Mouse (Mus musculus) hindbrain, postnatal 0 days (tissue): Measurements from ENCODE around the gene Arl6ip5. TPM values are rescaled to one million over a fixed set of nuclear protein-coding genes. Genes with fewer than 3 reads are reported as not detected.

Experiments
- ATAC-seq: fragments of 200-750 bp; cut with Nextera tagmentation; 2 replicates; pipeline ENCODE4 v1.8.0; 2017; ENCODE audit warnings: mild to moderate bottlenecking, moderate TSS enrichment, moderate library complexity
- DNase-seq: peaks from one replicate; pipeline ENCODE4 v3.0.0-alpha.2; 2015; ENCODE audit warnings: low spot score
- H3K27ac ChIP-seq: fragments of 300-500 bp; sonication (generic); 2 replicates; pipeline ENCODE4 v1.5.1; 2014; ENCODE audit warnings: mild to moderate bottlenecking
- H3K27me3 ChIP-seq: fragments of 300-500 bp; sonication (generic); 2 replicates; pipeline ENCODE4 v1.6.1; 2014; ENCODE audit warnings: low read length, mixed read lengths; ENCODE audit not compliant: insufficient read depth
- H3K36me3 ChIP-seq: fragments of 300-500 bp; sonication (generic); 2 replicates; pipeline ENCODE4 v1.6.1; 2014; ENCODE audit warnings: low read length, mixed read lengths; ENCODE audit not compliant: insufficient read depth
- H3K4me1 ChIP-seq: fragments of 300-500 bp; sonication (generic); 2 replicates; pipeline ENCODE4 v1.6.1; 2014; ENCODE audit warnings: antibody characterized with exemption, low read length, mixed read lengths; ENCODE audit not compliant: insufficient read depth
- H3K4me2 ChIP-seq: fragments of 300-500 bp; sonication (generic); 2 replicates; pipeline ENCODE4 v1.6.1; 2014; ENCODE audit warnings: low read depth, mild to moderate bottlenecking, low read length, moderate library complexity, mixed read lengths
- H3K4me3 ChIP-seq: fragments of 300-500 bp; sonication (generic); 2 replicates; pipeline ENCODE4 v1.5.1; 2014; ENCODE audit warnings: low read length
- H3K9ac ChIP-seq: fragments of 300-500 bp; sonication (generic); replicated peaks from 2 replicates; pipeline ENCODE4 v1.6.1; 2014; ENCODE audit warnings: mild to moderate bottlenecking, low read length, moderate library complexity, mixed read lengths
- H3K9me3 ChIP-seq: fragments of 300-500 bp; sonication (generic); 2 replicates; pipeline ENCODE4 v1.6.1; 2016; ENCODE audit warnings: low read length, mixed read lengths
- CTCF ChIP-seq: IDR thresholded peaks from 2 replicates; pipeline ENCODE4 v1.5.1; 2016; ENCODE audit warnings: antibody characterized with exemption, control low read depth, low read depth
- WGBS: fragments of 180-500 bp; shearing (Covaris S2); extraction: QIAGEN DNeasy Blood & Tissue Kit; methylation state at CpG from one replicate; pipeline ENCODE4 v1.1.7; 2014; 5-methylcytosine and 5-hydroxymethylcytosine counted together
- polyA plus RNA-seq: library from polyadenylated mRNA; unstranded; fragments of >200 nt; fragmentation: Nextera tagmentation; extraction: Ambion mirVana; gene quantifications from 2 replicates; pipeline ENCODE4 v1.2.1, GENCODE M21; 2015
- total RNA-seq: library from RNA; depleted of rRNA; stranded (reverse); fragments of >200 nt; gene quantifications from 2 replicates; pipeline ENCODE4 v1.2.3, GENCODE M21; 2014

Arl6ip5 gene
- total and polyA plus RNA-seq, 2 experiments from 2014 or later, result 88.3 to 122 TPM

GRCm38 (mm10) chr6:97269596-97269995, 59.1 kb downstream of the Arl6ip5 start:
- H3K36me3 ChIP-seq, result no peaks in the 10 kb centered on the region
- no peak overlapping the region for H3K4me3 ChIP-seq
- H3K27ac ChIP-seq, result no peak overlapping the region
- no peaks in the 10 kb centered on the region for H3K4me1 ChIP-seq
- no peak for DNase-seq
- H3K9me3 ChIP-seq, result no peaks in the 10 kb centered on the region
- no peak for ATAC-seq
- WGBS, result 68% methylated on average over 11 of the region's 11 CpGs
- no peak overlapping the region for H3K4me2 ChIP-seq
- no peak overlapping the region for H3K9ac ChIP-seq
- H3K27me3 ChIP-seq, result no peaks in the 10 kb centered on the region
- TF ChIP-seq CTCF, result no peak

DNA sequence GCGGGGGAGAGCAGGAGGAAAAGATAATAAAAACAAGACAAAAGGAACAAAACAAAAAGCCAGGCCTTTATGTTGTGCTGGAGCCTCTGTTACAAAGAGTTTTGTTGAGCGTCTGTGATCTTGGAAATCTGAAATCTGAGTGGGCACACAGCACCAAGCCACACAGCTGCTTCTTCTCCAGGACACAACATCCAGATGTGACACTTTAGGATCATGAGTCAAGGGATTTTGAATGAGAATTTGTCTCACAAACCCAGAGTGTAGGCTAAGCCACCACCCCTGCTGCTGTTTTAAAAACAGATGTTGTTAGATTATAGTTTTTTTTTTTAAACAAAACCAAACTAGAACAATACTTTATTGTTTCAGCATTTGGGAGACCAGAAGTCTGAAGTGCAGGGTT, 61.9 kb downstream of the Arl6ip5 start:
- Histone ChIP-seq H3K4me3 (no peak overlapping the region), H3K27me3 (no peaks in the 10 kb centered on the region), H3K27ac (no peak overlapping the region), H3K9me3 (no peaks in the 10 kb centered on the region), H3K9ac (no peak overlapping the region), H3K4me2 (no peak overlapping the region), H3K36me3 (no peaks in the 10 kb centered on the region), H3K4me1 (peaks cover 3% of the 10 kb centered on the region; the same call in 1 of the 2 replicates)
- ATAC-seq, result no peak
- DNase-seq, result no peak
- 61% methylated on average over 2 of the region's 2 CpGs for WGBS
- no peak for TF ChIP-seq CTCF

- DNase-seq (no peak), ATAC-seq (no peak)
- H3K4me2 ChIP-seq, result no peak overlapping the region
- H3K4me3 ChIP-seq, result no peak overlapping the region
- H3K9ac ChIP-seq, result no peak overlapping the region
- no peaks in the 10 kb centered on the region for H3K9me3 ChIP-seq
- H3K36me3 ChIP-seq, result no peaks in the 10 kb centered on the region
- 83% methylated on average over 16 of the region's 16 CpGs for WGBS
- H3K4me1 ChIP-seq, result peaks cover 5% of the 10 kb centered on the region; the same call in 1 of the 2 replicates
- no peaks in the 10 kb centered on the region for H3K27me3 ChIP-seq
- no peak overlapping the region for H3K27ac ChIP-seq
- no peak for TF ChIP-seq CTCF
Observed at GRCm38 (mm10) chr6:97273058-97273710, 62.7 kb downstream of the Arl6ip5 start.

GRCm38 (mm10) chr6:97273777-97274176, 63.3 kb downstream of the Arl6ip5 start:
- no peaks in the 10 kb centered on the region for H3K9me3 ChIP-seq
- H3K27ac ChIP-seq, result no peak overlapping the region
- no peak overlapping the region for H3K4me3 ChIP-seq
- WGBS, result 83% methylated on average over 3 of the region's 3 CpGs
- DNase-seq (no peak), ATAC-seq (no peak)
- TF ChIP-seq CTCF, result no peak
- H3K36me3 ChIP-seq, result no peaks in the 10 kb centered on the region
- no peak overlapping the region for H3K9ac ChIP-seq
- no peaks in the 10 kb centered on the region for H3K27me3 ChIP-seq
- H3K4me2 ChIP-seq, result no peak overlapping the region
- H3K4me1 ChIP-seq, result peaks cover 9% of the 10 kb centered on the region; the same call in 1 of the 2 replicates

DNA sequence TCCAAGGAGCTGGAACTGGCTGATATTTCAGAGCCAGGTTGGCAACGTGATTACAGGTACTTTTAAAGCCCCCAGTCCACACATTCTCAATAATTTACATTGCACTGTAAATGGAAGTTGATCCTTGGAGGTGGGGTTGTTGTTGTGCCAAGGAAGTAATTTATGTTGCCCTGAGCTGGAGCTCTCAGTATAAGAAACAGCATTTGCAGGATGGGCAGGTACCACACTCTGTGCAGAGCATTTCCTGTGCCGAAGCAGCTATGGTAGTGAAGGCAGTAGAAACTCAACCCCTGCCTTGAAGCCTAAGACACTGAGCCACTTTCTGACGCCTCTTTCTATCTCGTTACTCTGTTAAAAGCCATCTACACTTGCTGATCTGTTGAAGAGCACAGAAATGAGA, 65.3 kb downstream of the Arl6ip5 start:
- H3K9ac ChIP-seq, result no peak overlapping the region

DNA sequence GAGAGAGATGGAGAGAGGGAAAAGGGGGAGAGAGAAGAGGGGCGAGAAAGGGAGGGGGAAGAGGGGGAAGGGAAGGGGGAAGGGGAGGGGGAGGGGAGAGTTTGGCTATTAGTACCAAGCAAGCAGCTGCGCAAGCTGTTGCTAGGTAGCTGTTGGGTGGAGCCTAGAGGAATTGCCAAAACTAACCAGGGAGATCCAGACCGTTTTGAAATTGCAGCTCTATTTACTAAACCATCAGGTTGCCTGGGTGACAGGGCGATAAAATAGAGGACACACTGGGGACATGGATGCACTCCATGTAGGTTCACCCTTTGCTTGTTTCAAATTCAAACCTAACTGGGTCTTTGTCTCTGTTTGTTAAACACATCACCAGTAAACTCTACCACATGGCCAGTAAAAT, 65.9 kb downstream of the Arl6ip5 start:
- Histone ChIP-seq H3K9me3 (no peaks in the 10 kb centered on the region), H3K4me1 (peaks cover 9% of the 10 kb centered on the region; the same call in 1 of the 2 replicates), H3K36me3 (no peaks in the 10 kb centered on the region), H3K27ac (no peak overlapping the region), H3K9ac (no peak overlapping the region), H3K27me3 (no peaks in the 10 kb centered on the region), H3K4me2 (peak overlapping the region; percentile 36; the same call in 1 of the 2 replicates), H3K4me3 (no peak overlapping the region)
- no peak for TF ChIP-seq CTCF
- 0 out of 2 replicates have a peak, but pooled peaks have one; percentile 22 for ATAC-seq
- WGBS, result 10% methylated on average over 4 of the region's 4 CpGs
- DNase-seq, result peak; percentile 43

More for the DNA sequence above, 65.3 kb downstream of the Arl6ip5 start:
- Histone ChIP-seq H3K27ac (no peak overlapping the region), H3K36me3 (no peaks in the 10 kb centered on the region), H3K9me3 (no peaks in the 10 kb centered on the region), H3K4me3 (no peak overlapping the region), H3K27me3 (no peaks in the 10 kb centered on the region), H3K4me2 (peak overlapping the region; percentile 36; the same call in 1 of the 2 replicates), H3K4me1 (peaks cover 9% of the 10 kb centered on the region; the same call in 1 of the 2 replicates)
- 46% methylated on average over 4 of the region's 4 CpGs for WGBS
- TF ChIP-seq CTCF, result no peak
- no peak for DNase-seq
- no peak for ATAC-seq

- no peak for DNase-seq
- Histone ChIP-seq H3K27ac (no peak overlapping the region), H3K4me1 (peaks cover 9% of the 10 kb centered on the region; the same call in 1 of the 2 replicates), H3K9ac (no peak overlapping the region), H3K27me3 (no peaks in the 10 kb centered on the region), H3K36me3 (no peaks in the 10 kb centered on the region), H3K4me3 (no peak overlapping the region), H3K4me2 (no peak overlapping the region), H3K9me3 (no peaks in the 10 kb centered on the region)
- no peak for ATAC-seq
- WGBS, result 62% methylated on average over 5 of the region's 5 CpGs
- TF ChIP-seq CTCF, result no peak
Observed at GRCm38 (mm10) chr6:97276890-97277497, 66.5 kb downstream of the Arl6ip5 start.
